Mouse (Mus musculus): ENCODE results near the gene Nsmce1. TPM values are rescaled to one million over a fixed set of nuclear protein-coding genes. Genes with fewer than 3 reads are reported as not detected.

Gene Nsmce1
- polyA plus RNA-seq (2012; rRNA removed), result 74.5 and 78.1 TPM in 2 replicates

DNA sequence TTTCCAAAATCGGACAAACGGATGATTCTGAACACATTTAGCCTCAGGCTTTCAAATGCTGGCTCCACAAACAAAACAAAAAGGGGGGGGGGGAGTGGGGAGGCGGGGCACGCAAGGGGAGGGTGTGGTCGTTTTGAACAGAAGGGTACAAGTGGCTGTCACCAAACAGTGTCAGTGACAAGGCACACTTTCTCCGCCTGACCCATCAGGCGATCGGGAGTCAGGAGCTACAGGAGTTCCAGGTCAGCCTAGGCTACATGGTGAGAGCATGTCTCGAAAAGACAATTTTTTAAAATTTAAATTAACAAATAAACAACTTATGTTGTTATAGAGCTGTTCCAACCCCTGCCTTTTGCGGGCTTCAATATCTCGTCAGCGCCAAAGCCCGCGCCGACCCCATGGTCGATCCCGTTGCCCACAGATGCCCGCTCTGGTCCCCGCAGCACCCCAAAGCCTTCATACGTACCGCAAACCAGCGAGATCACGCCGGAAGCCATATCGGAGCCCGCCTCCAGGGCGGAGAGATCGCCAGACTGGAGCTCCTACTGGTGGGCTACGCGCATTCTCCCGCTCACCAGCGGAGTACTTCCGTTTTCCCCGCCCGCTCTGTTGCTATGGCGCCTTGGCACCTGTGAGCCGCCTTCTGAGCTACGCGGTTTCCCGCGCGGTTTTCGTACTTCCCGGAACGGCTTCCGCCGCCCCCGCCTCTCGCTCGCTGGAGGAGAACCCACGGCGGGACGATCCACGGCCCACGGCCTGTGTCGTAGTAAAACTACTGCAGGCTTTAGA is at the start of gene Nsmce1:
Gene Nsmce1 (minus strand): TSS at position 650 of the 789 bp plus-strand sequence.

GRCm38 (mm10) chr7:125444464-125445401 is 46.7 kb downstream of the Nsmce1 start, which contains the start of gene Kdm8:
Kdm8 (plus strand) TSS chr7:125444676.

Other genes with a start within 250 kb of the Nsmce1 start
- gene Kdm8, start 46.9 kb downstream of the Nsmce1 start, polyA plus RNA-seq (2012; rRNA removed), result 6.7 and 7.9 TPM in 2 replicates
- 4.3 and 7.6 TPM in 2 replicates for gene Il4ra, start 60.5 kb upstream of the Nsmce1 start, polyA plus RNA-seq (2012; rRNA removed)
- 0.64 and 0.80 TPM in 2 replicates for gene Il21r, start 111.8 kb upstream of the Nsmce1 start, polyA plus RNA-seq (2012; rRNA removed)
- 49.3 and 51.4 TPM in 2 replicates for gene Gtf3c1, start 216.2 kb upstream of the Nsmce1 start, polyA plus RNA-seq (2012; rRNA removed)
- gene D430042O09Rik, start 216.3 kb upstream of the Nsmce1 start, polyA plus RNA-seq (2012; rRNA removed), result 18.3 and 18.9 TPM in 2 replicates